Mouse (Mus musculus): ENCODE measurements around the gene Stox2. TPM values are rescaled to one million over a fixed set of nuclear protein-coding genes. Genes with fewer than 3 reads are reported as not detected.

The Stox2 gene
- polyA plus RNA-seq, 1 experiment, result 2.2 TPM

- Histone ChIP-seq H3K36me3 (ENCODE audit: control insufficient read depth, insufficient read depth, low read length) (no peaks in the 10 kb centered on the region), H3K4me3 (ENCODE audit: insufficient read depth, low read depth, low read length) (no peak overlapping the region), H3K27ac (ENCODE audit: insufficient read depth, low read depth, low read length) (no peak overlapping the region), H3K27me3 (replicated peaks; ENCODE audit: control insufficient read depth, insufficient read depth, low read length) (no peaks in the 10 kb centered on the region), H3K4me1 (ENCODE audit: control insufficient read depth, insufficient read depth, low read length) (0 out of 2 replicates have a peak, but pooled peaks cover 4% of the 10 kb centered on the region)
- no peak for DNase-seq
- TF ChIP-seq CTCF (conservative IDR thresholded peaks at IDR 0.05; ENCODE audit: insufficient read depth, insufficient read length, low read depth, low read length) (no peak), POLR2A (IDR thresholded peaks at IDR 0.05; ENCODE audit: low read depth, low read length) (no peak)
- 74% methylated on average over 1 of the region's 1 CpGs for WGBS
Observed at GRCm38 (mm10) chr8:47332941-47333340, 113.2 kb downstream of the Stox2 start.

DNA sequence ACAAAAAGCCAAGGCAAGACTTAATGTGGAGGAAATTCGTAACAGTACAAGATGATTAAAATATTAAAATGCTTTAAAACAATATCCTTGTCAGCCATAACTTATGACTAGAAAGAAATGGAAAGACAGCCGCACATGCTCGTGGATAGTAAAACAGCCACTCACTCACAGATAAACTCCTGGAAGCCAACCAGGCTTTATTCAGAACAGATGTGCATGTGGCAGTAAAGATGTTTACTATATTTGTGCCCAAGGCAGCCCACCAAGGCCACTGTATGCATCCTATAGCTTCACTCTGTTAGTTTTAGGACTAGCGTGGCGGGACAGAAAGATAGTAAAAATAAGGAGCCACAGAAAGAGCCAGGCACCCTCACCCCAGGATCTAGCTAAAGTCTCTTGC, 115.2 kb downstream of the Stox2 start:
- Histone ChIP-seq H3K27ac (ENCODE audit: insufficient read depth, low read depth, low read length) (no peak overlapping the region), H3K4me1 (ENCODE audit: control insufficient read depth, insufficient read depth, low read length) (0 out of 2 replicates have a peak, but pooled peaks cover 4% of the 10 kb centered on the region), H3K36me3 (ENCODE audit: control insufficient read depth, insufficient read depth, low read length) (no peaks in the 10 kb centered on the region), H3K27me3 (replicated peaks; ENCODE audit: control insufficient read depth, insufficient read depth, low read length) (no peaks in the 10 kb centered on the region), H3K4me3 (ENCODE audit: insufficient read depth, low read depth, low read length) (no peak overlapping the region)
- WGBS, result 93% methylated on average over 5 of the region's 5 CpGs
- TF ChIP-seq POLR2A (IDR thresholded peaks at IDR 0.05; ENCODE audit: low read depth, low read length), result no peak
- TF ChIP-seq CTCF (conservative IDR thresholded peaks at IDR 0.05; ENCODE audit: insufficient read depth, insufficient read length, low read depth, low read length), result no peak
- DNase-seq, result no peak

GRCm38 (mm10) chr8:47326348-47326747, 119.8 kb downstream of the Stox2 start:
- Histone ChIP-seq H3K4me1 (ENCODE audit: control insufficient read depth, insufficient read depth, low read length) (peaks cover 4% of the 10 kb centered on the region; the same call in 1 of the 2 replicates), H3K36me3 (ENCODE audit: control insufficient read depth, insufficient read depth, low read length) (no peaks in the 10 kb centered on the region), H3K4me3 (ENCODE audit: insufficient read depth, low read depth, low read length) (no peak overlapping the region), H3K27me3 (replicated peaks; ENCODE audit: control insufficient read depth, insufficient read depth, low read length) (no peaks in the 10 kb centered on the region), H3K27ac (ENCODE audit: insufficient read depth, low read depth, low read length) (no peak overlapping the region)
- TF ChIP-seq POLR2A (IDR thresholded peaks at IDR 0.05; ENCODE audit: low read depth, low read length) (no peak), CTCF (conservative IDR thresholded peaks at IDR 0.05; ENCODE audit: insufficient read depth, insufficient read length, low read depth, low read length) (no peak)
- DNase-seq, result peak; percentile 28
- whole genome bisulfite sequencing, result 72% methylated on average over 8 of the region's 8 CpGs

- H3K27me3 ChIP-seq (replicated peaks; ENCODE audit: control insufficient read depth, insufficient read depth, low read length), result no peaks in the 10 kb centered on the region
Observed at GRCm38 (mm10) chr8:47324117-47324820, 121.9 kb downstream of the Stox2 start.

GRCm38 (mm10) chr8:47321282-47321681, 124.9 kb downstream of the Stox2 start:
- Histone ChIP-seq H3K36me3 (ENCODE audit: control insufficient read depth, insufficient read depth, low read length) (no peaks in the 10 kb centered on the region), H3K4me1 (ENCODE audit: control insufficient read depth, insufficient read depth, low read length) (peaks cover 4% of the 10 kb centered on the region; the same call in 1 of the 2 replicates), H3K27ac (ENCODE audit: insufficient read depth, low read depth, low read length) (no peak overlapping the region), H3K27me3 (replicated peaks; ENCODE audit: control insufficient read depth, insufficient read depth, low read length) (no peaks in the 10 kb centered on the region), H3K4me3 (ENCODE audit: insufficient read depth, low read depth, low read length) (no peak overlapping the region)
- DNase-seq, result no peak
- WGBS, result 69% methylated on average over 5 of the region's 5 CpGs
- TF ChIP-seq POLR2A (IDR thresholded peaks at IDR 0.05; ENCODE audit: low read depth, low read length) (no peak), CTCF (conservative IDR thresholded peaks at IDR 0.05; ENCODE audit: insufficient read depth, insufficient read length, low read depth, low read length) (no peak)

More at GRCm38 (mm10) chr8:47324117-47324820, 121.9 kb downstream of the Stox2 start:
- peaks cover 4% of the 10 kb centered on the region; the same call in 1 of the 2 replicates for H3K4me1 ChIP-seq (ENCODE audit: control insufficient read depth, insufficient read depth, low read length)
- H3K36me3 ChIP-seq (ENCODE audit: control insufficient read depth, insufficient read depth, low read length), result no peaks in the 10 kb centered on the region
- no peak overlapping the region for H3K4me3 ChIP-seq (ENCODE audit: insufficient read depth, low read depth, low read length)
- no peak for DNase-seq
- 51% methylated on average over 16 of the region's 16 CpGs for WGBS
- H3K27ac ChIP-seq (ENCODE audit: insufficient read depth, low read depth, low read length), result no peak overlapping the region
- TF ChIP-seq POLR2A (IDR thresholded peaks at IDR 0.05; ENCODE audit: low read depth, low read length) (no peak), CTCF (conservative IDR thresholded peaks at IDR 0.05; ENCODE audit: insufficient read depth, insufficient read length, low read depth, low read length) (no peak)

- Histone ChIP-seq H3K36me3 (ENCODE audit: control insufficient read depth, insufficient read depth, low read length) (no peaks in the 10 kb centered on the region), H3K27me3 (replicated peaks; ENCODE audit: control insufficient read depth, insufficient read depth, low read length) (no peaks in the 10 kb centered on the region), H3K4me1 (ENCODE audit: control insufficient read depth, insufficient read depth, low read length) (peaks cover 4% of the 10 kb centered on the region; the same call in 1 of the 2 replicates), H3K4me3 (ENCODE audit: insufficient read depth, low read depth, low read length) (no peak overlapping the region), H3K27ac (ENCODE audit: insufficient read depth, low read depth, low read length) (no peak overlapping the region)
- no peak for DNase-seq
- 47% methylated on average over 2 of the region's 2 CpGs for WGBS
- TF ChIP-seq CTCF (conservative IDR thresholded peaks at IDR 0.05; ENCODE audit: insufficient read depth, insufficient read length, low read depth, low read length) (no peak), POLR2A (IDR thresholded peaks at IDR 0.05; ENCODE audit: low read depth, low read length) (no peak)
Observed at GRCm38 (mm10) chr8:47320707-47321106, 125.5 kb downstream of the Stox2 start.

DNA sequence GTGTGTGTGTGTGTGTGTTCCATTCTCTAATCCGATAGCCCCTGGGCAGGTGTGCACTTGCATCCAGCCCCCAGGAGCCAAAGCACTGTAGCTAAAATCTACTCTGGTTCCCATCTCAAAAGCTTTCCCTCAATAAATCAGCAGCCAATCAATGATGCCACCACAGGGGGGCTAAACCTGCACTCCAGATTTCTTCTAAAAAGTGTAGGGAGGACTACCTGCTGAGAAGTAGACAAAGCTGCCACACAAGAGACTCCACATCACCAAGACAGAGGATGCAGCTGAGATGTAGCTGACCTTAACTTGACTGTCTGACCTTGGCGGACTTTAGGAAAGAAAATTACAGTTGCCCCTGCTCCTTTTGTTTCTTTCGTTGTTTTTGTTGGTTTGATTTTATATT, 127.7 kb downstream of the Stox2 start:
- peaks cover 5% of the 10 kb centered on the region; the same call in 1 of the 2 replicates for H3K4me1 ChIP-seq (ENCODE audit: control insufficient read depth, insufficient read depth, low read length)
- TF ChIP-seq CTCF (conservative IDR thresholded peaks at IDR 0.05; ENCODE audit: insufficient read depth, insufficient read length, low read depth, low read length), result no peak
- TF ChIP-seq POLR2A (IDR thresholded peaks at IDR 0.05; ENCODE audit: low read depth, low read length), result no peak
- no peak overlapping the region for H3K27ac ChIP-seq (ENCODE audit: insufficient read depth, low read depth, low read length)
- 84% methylated on average over 3 of the region's 3 CpGs for WGBS
- no peak for DNase-seq
- H3K27me3 ChIP-seq (replicated peaks; ENCODE audit: control insufficient read depth, insufficient read depth, low read length), result no peaks in the 10 kb centered on the region
- no peak overlapping the region for H3K4me3 ChIP-seq (ENCODE audit: insufficient read depth, low read depth, low read length)
- H3K36me3 ChIP-seq (ENCODE audit: control insufficient read depth, insufficient read depth, low read length), result no peaks in the 10 kb centered on the region
